Mouse (Mus musculus) lung, embryonic 14.5 days (tissue): Measurements from ENCODE around the gene Igfbp5. TPM values are rescaled to one million over a fixed set of nuclear protein-coding genes. Genes with fewer than 3 reads are reported as not detected.

Source experiments
- ATAC-seq: fragments of 200-750 bp; cut with Nextera tagmentation; 2 replicates; pipeline ENCODE4 v1.8.0; 2017; ENCODE audit warnings: mild to moderate bottlenecking, moderate TSS enrichment, moderate library complexity; ENCODE audit not compliant: insufficient read depth
- DNase-seq: peaks from one replicate; pipeline ENCODE4 v3.0.0-alpha.2; 2015
- H3K27ac ChIP-seq: fragments of 300-500 bp; sonication (generic); 2 replicates; pipeline ENCODE4 v1.5.1; 2014; ENCODE audit warnings: low read depth, mild to moderate bottlenecking, moderate library complexity
- H3K27me3 ChIP-seq: fragments of 300-500 bp; sonication (generic); 2 replicates; pipeline ENCODE4 v1.6.1; 2014; ENCODE audit warnings: low read length, control low read depth; ENCODE audit not compliant: insufficient read depth
- H3K36me3 ChIP-seq: fragments of 300-500 bp; sonication (generic); 2 replicates; pipeline ENCODE4 v1.6.1; 2014; ENCODE audit warnings: control low read depth; ENCODE audit not compliant: insufficient read depth
- H3K4me1 ChIP-seq: fragments of 300-500 bp; sonication (generic); 2 replicates; pipeline ENCODE4 v1.6.1; 2014; ENCODE audit warnings: antibody characterized with exemption, control low read depth; ENCODE audit not compliant: insufficient read depth
- H3K4me2 ChIP-seq: fragments of 300-500 bp; sonication (generic); 2 replicates; pipeline ENCODE4 v1.6.1; 2014; ENCODE audit warnings: mild to moderate bottlenecking
- H3K4me3 ChIP-seq: fragments of 300-500 bp; sonication (generic); 2 replicates; pipeline ENCODE4 v1.5.1; 2014; ENCODE audit warnings: low read depth, low read length
- H3K9ac ChIP-seq: fragments of 300-500 bp; sonication (generic); 2 replicates; pipeline ENCODE4 v1.6.1; 2014
- H3K9me3 ChIP-seq: fragments of 300-500 bp; sonication (generic); 2 replicates; pipeline ENCODE4 v1.6.1; 2016; ENCODE audit warnings: low read depth, low read length, control low read depth
- CTCF ChIP-seq: IDR thresholded peaks from 2 replicates; pipeline ENCODE4 v1.5.1; 2016; ENCODE audit warnings: antibody characterized with exemption, low read depth
- WGBS: fragments of 180-500 bp; shearing (Covaris S2); extraction: QIAGEN DNeasy Blood & Tissue Kit; methylation state at CpG from one replicate; pipeline ENCODE4 v1.1.7; 2014; 5-methylcytosine and 5-hydroxymethylcytosine counted together
- polyA plus RNA-seq: library from polyadenylated mRNA; unstranded; fragments of >200 nt; fragmentation: Nextera tagmentation; extraction: Ambion mirVana; gene quantifications from 2 replicates; pipeline ENCODE4 v1.2.1, GENCODE M21; 2014

Igfbp5 gene
- polyA plus RNA-seq, 1 experiment from 2014 or later = 48.5 TPM

- no peak for DNase-seq
- no peak overlapping the region for H3K9ac ChIP-seq
- no peak overlapping the region for H3K4me2 ChIP-seq
- ATAC-seq = no peak
- WGBS = 75% methylated on average over 18 of the region's 18 CpGs
- H3K9me3 ChIP-seq = no peaks in the 10 kb centered on the region
- H3K4me3 ChIP-seq = no peak overlapping the region
- H3K27ac ChIP-seq = no peak overlapping the region
- no peaks in the 10 kb centered on the region for H3K36me3 ChIP-seq
- no peaks in the 10 kb centered on the region for H3K27me3 ChIP-seq
- H3K4me1 ChIP-seq = no peaks in the 10 kb centered on the region
- no peak for TF ChIP-seq CTCF
Observed at GRCm38 (mm10) chr1:72842666-72843459, 31.8 kb downstream of the Igfbp5 start.

- 0 out of 2 replicates have a peak, but pooled peaks cover 4% of the 10 kb centered on the region for H3K36me3 ChIP-seq
- H3K4me2 ChIP-seq = no peak overlapping the region
- H3K27me3 ChIP-seq = no peaks in the 10 kb centered on the region
- no peak overlapping the region for H3K9ac ChIP-seq
- TF ChIP-seq CTCF = no peak
- 88% methylated on average over 7 of the region's 7 CpGs for WGBS
- ATAC-seq (no peak), DNase-seq (no peak)
- H3K9me3 ChIP-seq = no peaks in the 10 kb centered on the region
- H3K4me3 ChIP-seq = no peak overlapping the region
- no peak overlapping the region for H3K27ac ChIP-seq
- no peaks in the 10 kb centered on the region for H3K4me1 ChIP-seq
Observed at GRCm38 (mm10) chr1:72839791-72840190, 34.9 kb downstream of the Igfbp5 start.

GRCm38 (mm10) chr1:72839356-72839755, 35.3 kb downstream of the Igfbp5 start:
- H3K4me3 ChIP-seq = no peak overlapping the region
- WGBS = 66% methylated on average over 8 of the region's 8 CpGs
- no peak overlapping the region for H3K4me2 ChIP-seq
- H3K9me3 ChIP-seq = no peaks in the 10 kb centered on the region
- TF ChIP-seq CTCF = no peak
- H3K36me3 ChIP-seq = 0 out of 2 replicates have a peak, but pooled peaks cover 4% of the 10 kb centered on the region
- ATAC-seq (no peak), DNase-seq (no peak)
- no peak overlapping the region for H3K27ac ChIP-seq
- no peaks in the 10 kb centered on the region for H3K27me3 ChIP-seq
- H3K9ac ChIP-seq = no peak overlapping the region
- no peaks in the 10 kb centered on the region for H3K4me1 ChIP-seq

GRCm38 (mm10) chr1:72833563-72833962, 41.1 kb downstream of the Igfbp5 start:
- H3K36me3 ChIP-seq = peaks cover 11% of the 10 kb centered on the region; the same call in 1 of the 2 replicates
- TF ChIP-seq CTCF = no peak
- no peak overlapping the region for H3K27ac ChIP-seq
- no peak overlapping the region for H3K9ac ChIP-seq
- no peaks in the 10 kb centered on the region for H3K9me3 ChIP-seq
- H3K4me1 ChIP-seq = no peaks in the 10 kb centered on the region; the same call in 1 of the 2 replicates
- H3K27me3 ChIP-seq = no peaks in the 10 kb centered on the region
- no peak overlapping the region for H3K4me2 ChIP-seq
- H3K4me3 ChIP-seq = no peak overlapping the region
- no peak for ATAC-seq
- no peak for DNase-seq
- WGBS = 92% methylated on average over 4 of the region's 4 CpGs

- TF ChIP-seq CTCF = no peak
- Histone ChIP-seq H3K27me3 (no peaks in the 10 kb centered on the region), H3K4me3 (no peak overlapping the region), H3K36me3 (peaks cover 10% of the 10 kb centered on the region; the same call in 1 of the 2 replicates), H3K4me2 (no peak overlapping the region), H3K9ac (no peak overlapping the region), H3K9me3 (no peaks in the 10 kb centered on the region), H3K27ac (no peak overlapping the region), H3K4me1 (no peaks in the 10 kb centered on the region; the same call in 1 of the 2 replicates)
- WGBS = 34% methylated on average over 3 of the region's 3 CpGs
- peak; percentile 53 for DNase-seq
- ATAC-seq = peak; percentile 44; the same call in 1 of the 2 replicates
Observed at GRCm38 (mm10) chr1:72832715-72833153, 42.0 kb downstream of the Igfbp5 start.

GRCm38 (mm10) chr1:72830485-72830884, 44.2 kb downstream of the Igfbp5 start:
- Histone ChIP-seq H3K27ac (no peak overlapping the region), H3K36me3 (peaks cover 8% of the 10 kb centered on the region; the same call in 1 of the 2 replicates), H3K9me3 (no peaks in the 10 kb centered on the region), H3K4me2 (no peak overlapping the region), H3K4me1 (no peaks in the 10 kb centered on the region; the same call in 1 of the 2 replicates), H3K9ac (no peak overlapping the region), H3K4me3 (no peak overlapping the region), H3K27me3 (0 out of 2 replicates have a peak, but pooled peaks cover 14% of the 10 kb centered on the region)
- ATAC-seq (no peak), DNase-seq (no peak)
- TF ChIP-seq CTCF = no peak
- WGBS = 83% methylated on average over 2 of the region's 2 CpGs

- ATAC-seq (no peak), DNase-seq (no peak)
- no peak overlapping the region for H3K4me3 ChIP-seq
- TF ChIP-seq CTCF = no peak
- peaks cover 24% of the 10 kb centered on the region; the same call in 1 of the 2 replicates for H3K27me3 ChIP-seq
- no peak overlapping the region for H3K9ac ChIP-seq
- peaks cover 7% of the 10 kb centered on the region; the same call in 1 of the 2 replicates for H3K36me3 ChIP-seq
- no peak overlapping the region for H3K4me2 ChIP-seq
- WGBS = 95% methylated on average over 5 of the region's 5 CpGs
- H3K27ac ChIP-seq = no peak overlapping the region
- no peaks in the 10 kb centered on the region for H3K9me3 ChIP-seq
- no peaks in the 10 kb centered on the region; the same call in 1 of the 2 replicates for H3K4me1 ChIP-seq
Observed at GRCm38 (mm10) chr1:72828843-72829242, 45.8 kb downstream of the Igfbp5 start.
